Mouse (Mus musculus) frontal cortex, postnatal 10 days (tissue): Measurements from ENCODE around the gene Tacr2.
A peak's percentile ranks its signal among the peaks of the same experiment; 100 is the strongest.

Source experiments
- DNase-seq, 2 experiments: peaks; one replicate each; pipeline ENCODE4 v3.0.0; 2022; ENCODE audit warnings: low spot score in 2 of 2, mixed read lengths in 1 of 2

Gene Tacr2

GRCm38 (mm10) chr10:62239270-62239669 lies 13.0 kb upstream of the Tacr2 start:
- DNase-seq = no peak

- DNase-seq = no peak
Measured at GRCm38 (mm10) chr10:62242358-62242757, 9.9 kb upstream of the Tacr2 start.

GRCm38 (mm10) chr10:62242896-62243295 lies 9.3 kb upstream of the Tacr2 start:
- DNase-seq = peak in 1 of 2 experiments; percentile 25

GRCm38 (mm10) chr10:62244067-62244466 lies 8.2 kb upstream of the Tacr2 start:
- DNase-seq = no peak

GRCm38 (mm10) chr10:62247156-62247555 lies 5.1 kb upstream of the Tacr2 start:
- no peak for DNase-seq

GRCm38 (mm10) chr10:62247815-62248214 lies 4.4 kb upstream of the Tacr2 start:
- no peak for DNase-seq

- DNase-seq = no peak
Measured at GRCm38 (mm10) chr10:62252496-62253235, 428 bp downstream of the Tacr2 start.

- no peak for DNase-seq
Measured at GRCm38 (mm10) chr10:62258298-62258697, 6.1 kb downstream of the Tacr2 start.

GRCm38 (mm10) chr10:62261115-62261886 lies 9.1 kb downstream of the Tacr2 start:
- peak; percentile 41 to 43 for DNase-seq

- DNase-seq = no peak
Measured at GRCm38 (mm10) chr10:62264299-62264698, 12.1 kb downstream of the Tacr2 start.

GRCm38 (mm10) chr10:62269278-62269677 lies 17.0 kb downstream of the Tacr2 start:
- DNase-seq = no peak

GRCm38 (mm10) chr10:62275235-62275634 lies 23.0 kb downstream of the Tacr2 start:
- peak; percentile 55 to 72 for DNase-seq

GRCm38 (mm10) chr10:62277499-62278293 lies 25.5 kb downstream of the Tacr2 start:
- DNase-seq = no peak

GRCm38 (mm10) chr10:62279066-62279465 lies 26.8 kb downstream of the Tacr2 start:
- no peak for DNase-seq

GRCm38 (mm10) chr10:62279671-62280070 lies 27.4 kb downstream of the Tacr2 start:
- no peak for DNase-seq

- DNase-seq = no peak
Measured at GRCm38 (mm10) chr10:62282782-62283181, 30.5 kb downstream of the Tacr2 start.

GRCm38 (mm10) chr10:62283206-62283792 lies 31.1 kb downstream of the Tacr2 start:
- no peak for DNase-seq

- no peak for DNase-seq
Measured at GRCm38 (mm10) chr10:62287460-62288124, 35.4 kb downstream of the Tacr2 start.

GRCm38 (mm10) chr10:62294112-62294511 lies 41.9 kb downstream of the Tacr2 start:
- peak in 1 of 2 experiments; percentile 34 for DNase-seq

GRCm38 (mm10) chr10:62296086-62296872 lies 44.0 kb downstream of the Tacr2 start:
- no peak for DNase-seq
